Mouse (Mus musculus) monocyte, adult 5-6 weeks (primary cell): ENCODE data around the gene Sell. TPM values are rescaled to one million over a fixed set of nuclear protein-coding genes. Genes with fewer than 3 reads are reported as not detected.

ENCODE experiments used
- ATAC-seq: fragments of 153-309, 156-312 bp; replicated peaks from 2 replicates; pipeline ENCODE4 v1.8.0; 2017; ENCODE audit warnings: mild to moderate bottlenecking; ENCODE audit not compliant: low TSS enrichment, insufficient number of reproducible peaks, severe bottlenecking, poor library complexity, low FRiP score
- total RNA-seq: library from RNA; stranded (forward); fragments of 200-1000, 200-491, 200-594 nt; gene quantifications from 3 replicates; pipeline ENCODE4 v1.2.3, GENCODE M21; 2017

Gene Sell
- total RNA-seq, 1 experiment from 2014 or later: 268 TPM

- no peak for ATAC-seq
Measured at GRCm38 (mm10) chr1:164117869-164118268, 56.1 kb downstream of the Sell start.

GRCm38 (mm10) chr1:164119892-164120776 lies 58.4 kb downstream of the Sell start:
- no peak for ATAC-seq

- no peak for ATAC-seq
Measured at GRCm38 (mm10) chr1:164120777-164121158, 59.0 kb downstream of the Sell start.

- ATAC-seq: no peak
Measured at GRCm38 (mm10) chr1:164123836-164124235, 62.1 kb downstream of the Sell start.

GRCm38 (mm10) chr1:164130013-164130412 lies 68.2 kb downstream of the Sell start:
- no peak for ATAC-seq

GRCm38 (mm10) chr1:164132609-164133008 lies 70.8 kb downstream of the Sell start:
- no peak for ATAC-seq

Other genes starting within 250 kb of the Sell start
- gene Scyl3, start 132.9 kb upstream of the Sell start, total RNA-seq: 28.1 to 42.9 TPM (median 36.1 TPM) in 3 replicates
- gene BC055324, start 67.2 kb upstream of the Sell start, total RNA-seq: 0.96 to 6.6 TPM (median 1.8 TPM) in 3 replicates
- gene Mettl18, start 67.1 kb upstream of the Sell start, total RNA-seq: 8.2 to 12.2 TPM (median 11.6 TPM) in 3 replicates
- 0.57 to 0.85 TPM in 2 of 3 replicates, not detected in the other for gene Sele, start 13.7 kb upstream of the Sell start, total RNA-seq
- gene Selp, start 53.3 kb downstream of the Sell start, total RNA-seq: 1.6 to 3.5 TPM (median 1.7 TPM) in 3 replicates
- 18.5 to 33.3 TPM (median 29.6 TPM) in 3 replicates for gene F5, start 89.9 kb downstream of the Sell start, total RNA-seq
- 4.5 to 5.2 TPM (median 4.5 TPM) in 3 replicates for gene Slc19a2, start 187.1 kb downstream of the Sell start, total RNA-seq
- gene Ccdc181, start 213.6 kb downstream of the Sell start, total RNA-seq: 10.4 to 14.3 TPM (median 13.2 TPM) in 3 replicates
- 11.7 to 25.7 TPM (median 13.8 TPM) in 3 replicates for gene Nme7, start 242.1 kb downstream of the Sell start, total RNA-seq
- gene Blzf1, start 245.5 kb downstream of the Sell start, total RNA-seq: 22.7 to 29.9 TPM (median 22.8 TPM) in 3 replicates